Mouse (Mus musculus) kidney, postnatal 0 days (tissue): ENCODE data around the gene Dpf2. TPM values are rescaled to one million over a fixed set of nuclear protein-coding genes. Genes with fewer than 3 reads are reported as not detected.

Experiments
- ATAC-seq: fragments of 200-750 bp; cut with Nextera tagmentation; replicated peaks from 2 replicates; pipeline ENCODE4 v1.8.0; 2017; ENCODE audit warnings: low read depth, moderate number of reproducible peaks, moderate TSS enrichment, moderate library complexity; ENCODE audit not compliant: low FRiP score
- DNase-seq: peaks from one replicate; pipeline ENCODE4 v3.0.0-alpha.2; 2016; ENCODE audit warnings: low spot score
- H3K27ac ChIP-seq: fragments of 300-500 bp; sonication (generic); 2 replicates; pipeline ENCODE4 v1.5.1; 2014; ENCODE audit warnings: mild to moderate bottlenecking
- H3K27me3 ChIP-seq: fragments of 300-500 bp; sonication (generic); 2 replicates; pipeline ENCODE4 v1.6.1; 2014; ENCODE audit warnings: low read length, mixed read lengths; ENCODE audit not compliant: insufficient read depth
- H3K36me3 ChIP-seq: fragments of 300-500 bp; sonication (generic); 2 replicates; pipeline ENCODE4 v1.6.1; 2014; ENCODE audit warnings: low read length, mixed read lengths; ENCODE audit not compliant: insufficient read depth
- H3K4me1 ChIP-seq: fragments of 300-500 bp; sonication (generic); replicated peaks from 2 replicates; pipeline ENCODE4 v1.6.1; 2014; ENCODE audit warnings: antibody characterized with exemption, low read length, mixed read lengths; ENCODE audit not compliant: insufficient read depth
- H3K4me2 ChIP-seq: fragments of 300-500 bp; sonication (generic); 2 replicates; pipeline ENCODE4 v1.6.1; 2014; ENCODE audit warnings: mild to moderate bottlenecking, low read length, moderate library complexity, mixed read lengths
- H3K4me3 ChIP-seq: fragments of 300-500 bp; sonication (generic); replicated peaks from 2 replicates; pipeline ENCODE4 v1.5.1; 2014; ENCODE audit warnings: low read depth, low read length
- H3K9ac ChIP-seq: fragments of 300-500 bp; sonication (generic); 2 replicates; pipeline ENCODE4 v1.6.1; 2014; ENCODE audit warnings: low read depth, low read length
- H3K9me3 ChIP-seq: fragments of 300-500 bp; sonication (generic); replicated peaks from 2 replicates; pipeline ENCODE4 v1.6.1; 2016; ENCODE audit warnings: low read length, inconsistent platforms, mixed read lengths
- CTCF ChIP-seq: IDR thresholded peaks from 2 replicates; pipeline ENCODE4 v1.5.1; 2016; ENCODE audit warnings: antibody characterized with exemption, low read depth, mild to moderate bottlenecking, moderate library complexity
- WGBS: fragments of 180-500 bp; shearing (Covaris S2); extraction: QIAGEN DNeasy Blood & Tissue Kit; methylation state at CpG from one replicate; pipeline ENCODE4 v1.1.7; 2014; 5-methylcytosine and 5-hydroxymethylcytosine counted together
- polyA plus RNA-seq: library from polyadenylated mRNA; unstranded; fragments of >200 nt; fragmentation: Nextera tagmentation; extraction: Ambion mirVana; gene quantifications from 2 replicates; pipeline ENCODE4 v1.2.1, GENCODE M21; 2015

Gene Dpf2
- polyA plus RNA-seq, 1 experiment from 2014 or later = 109 TPM

DNA sequence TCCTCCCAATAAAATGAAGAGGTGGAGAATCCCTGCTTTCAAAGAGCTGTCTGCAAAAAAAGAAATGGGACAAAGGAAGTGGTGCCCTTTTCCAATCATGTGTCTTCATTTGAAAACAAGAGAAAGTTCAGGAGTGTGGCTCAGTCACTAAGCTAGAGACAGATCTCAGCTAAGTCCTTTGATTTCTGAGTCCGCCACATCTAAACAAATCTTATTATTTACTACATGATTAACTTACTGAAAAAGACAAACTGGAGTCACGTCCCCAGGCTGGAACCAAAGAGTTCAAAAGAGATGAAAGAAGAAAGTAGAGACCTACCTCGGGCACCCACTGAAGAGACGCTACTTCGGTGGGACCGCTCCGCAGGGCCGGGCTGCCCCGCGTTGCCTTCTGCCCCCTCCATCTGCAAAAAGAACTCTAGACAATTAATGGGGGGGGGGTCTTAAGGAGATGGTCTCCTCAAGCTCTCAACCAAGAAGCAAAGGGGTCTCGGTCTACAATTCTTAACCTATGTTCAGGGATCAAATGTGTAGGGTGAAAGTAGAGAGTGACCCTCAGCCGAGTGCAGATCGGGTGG is 38.3 kb downstream of the Dpf2 start:
- H3K27ac ChIP-seq = peak overlapping the region; percentile 58; the same call in 1 of the 2 replicates
- H3K4me2 ChIP-seq = peak overlapping the region; percentile 80
- ATAC-seq (no peak), DNase-seq (no peak)
- peaks cover 10% of the 10 kb centered on the region; the same call in 1 of the 2 replicates for H3K36me3 ChIP-seq
- TF ChIP-seq CTCF = no peak
- H3K9ac ChIP-seq = peak overlapping the region; percentile 77
- WGBS = 6% methylated on average over 13 of the region's 13 CpGs
- H3K9me3 ChIP-seq = no peaks in the 10 kb centered on the region
- H3K4me3 ChIP-seq = peak overlapping the region; percentile 72
- H3K27me3 ChIP-seq = no peaks in the 10 kb centered on the region
- peaks cover 33% of the 10 kb centered on the region for H3K4me1 ChIP-seq

GRCm38 (mm10) chr19:5872931-5873556 is 39.8 kb downstream of the Dpf2 start:
- no peaks in the 10 kb centered on the region for H3K27me3 ChIP-seq
- DNase-seq (no peak), ATAC-seq (no peak)
- H3K4me3 ChIP-seq = no peak overlapping the region
- no peak overlapping the region for H3K4me2 ChIP-seq
- peaks cover 33% of the 10 kb centered on the region for H3K4me1 ChIP-seq
- no peaks in the 10 kb centered on the region for H3K9me3 ChIP-seq
- no peak for TF ChIP-seq CTCF
- peak overlapping the region; percentile 77; the same call in 1 of the 2 replicates for H3K9ac ChIP-seq
- WGBS = 83% methylated on average over 19 of the region's 19 CpGs
- peaks cover 17% of the 10 kb centered on the region; the same call in 1 of the 2 replicates for H3K36me3 ChIP-seq
- no peak overlapping the region for H3K27ac ChIP-seq

DNA sequence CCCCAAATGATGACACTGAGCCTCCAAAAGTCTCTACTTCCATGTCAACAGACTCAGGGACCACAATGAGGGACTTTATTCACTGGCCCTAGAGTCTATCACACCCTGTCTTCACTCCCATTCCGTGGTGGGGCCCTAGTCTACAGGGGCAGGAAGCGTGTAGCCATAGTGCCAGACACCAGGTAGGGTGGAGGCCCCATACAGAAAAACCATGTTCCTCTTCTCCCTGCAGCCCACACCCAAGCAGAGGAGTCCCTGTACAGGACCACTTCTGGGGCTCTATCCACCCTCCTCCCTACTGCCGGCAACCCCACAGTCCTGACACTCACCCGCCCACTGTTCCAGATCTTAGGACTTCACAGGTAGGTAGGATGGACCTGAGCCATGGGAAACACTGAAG is 40.3 kb downstream of the Dpf2 start:
- Histone ChIP-seq H3K27me3 (no peaks in the 10 kb centered on the region), H3K4me2 (no peak overlapping the region), H3K9me3 (no peaks in the 10 kb centered on the region), H3K4me1 (peaks cover 29% of the 10 kb centered on the region), H3K27ac (no peak overlapping the region), H3K4me3 (no peak overlapping the region), H3K36me3 (peaks cover 20% of the 10 kb centered on the region; the same call in 1 of the 2 replicates), H3K9ac (no peak overlapping the region)
- TF ChIP-seq CTCF = no peak
- WGBS = 87% methylated on average over 4 of the region's 4 CpGs
- ATAC-seq = no peak
- no peak for DNase-seq

- peak overlapping the region; percentile 81 for H3K27ac ChIP-seq
- peaks cover 23% of the 10 kb centered on the region for H3K4me1 ChIP-seq
- H3K27me3 ChIP-seq = no peaks in the 10 kb centered on the region
- TF ChIP-seq CTCF = no peak
- H3K9me3 ChIP-seq = no peaks in the 10 kb centered on the region
- peak overlapping the region; percentile 32 for H3K4me2 ChIP-seq
- no peak overlapping the region for H3K4me3 ChIP-seq
- H3K36me3 ChIP-seq = peaks cover 27% of the 10 kb centered on the region
- H3K9ac ChIP-seq = 0 out of 2 replicates have a peak overlapping the region, but pooled peaks have one; percentile 46
- ATAC-seq (no peak), DNase-seq (no peak)
- WGBS = 45% methylated on average over 6 of the region's 6 CpGs
These were observed 41.1 kb downstream of the Dpf2 start for GRCm38 (mm10) chr19:5871683-5872082.

- Histone ChIP-seq H3K36me3 (peaks cover 30% of the 10 kb centered on the region), H3K27me3 (no peaks in the 10 kb centered on the region), H3K9ac (peak overlapping the region; percentile 46), H3K9me3 (no peaks in the 10 kb centered on the region), H3K4me1 (peaks cover 23% of the 10 kb centered on the region), H3K4me3 (no peak overlapping the region), H3K27ac (peak overlapping the region; percentile 81), H3K4me2 (peak overlapping the region; percentile 32)
- 7% methylated on average over 7 of the region's 7 CpGs for WGBS
- no peak for TF ChIP-seq CTCF
- peak; percentile 85 for DNase-seq
- ATAC-seq = peak; percentile 41; the same call in 1 of the 2 replicates
These were observed 41.5 kb downstream of the Dpf2 start for GRCm38 (mm10) chr19:5871273-5871672.

DNA sequence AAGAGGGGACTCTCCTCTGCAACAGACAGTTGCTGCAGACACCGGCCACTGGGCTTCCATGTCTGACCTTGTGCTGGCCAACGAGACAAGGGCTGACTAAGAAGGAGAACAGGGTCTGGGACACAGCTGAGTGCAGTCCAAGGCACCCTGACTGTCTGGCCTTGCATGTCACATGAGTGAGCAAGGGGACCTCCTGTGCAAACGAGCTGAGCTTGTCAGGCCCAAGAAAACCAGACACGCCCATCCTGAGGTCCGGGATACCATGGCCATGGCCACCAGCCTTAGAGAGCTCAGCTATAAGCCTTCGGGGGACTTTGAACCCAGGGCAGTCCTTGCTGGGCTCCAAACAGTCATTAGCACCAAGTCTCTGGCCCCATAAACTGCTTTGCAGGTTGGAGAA is 44.7 kb downstream of the Dpf2 start:
- Histone ChIP-seq H3K27ac (no peak overlapping the region), H3K4me1 (peaks cover 10% of the 10 kb centered on the region; the same call in 1 of the 2 replicates), H3K27me3 (no peaks in the 10 kb centered on the region), H3K9ac (no peak overlapping the region), H3K4me2 (no peak overlapping the region), H3K9me3 (no peaks in the 10 kb centered on the region), H3K36me3 (peaks cover 47% of the 10 kb centered on the region), H3K4me3 (no peak overlapping the region)
- TF ChIP-seq CTCF = no peak
- DNase-seq (no peak), ATAC-seq (no peak)
- WGBS = 79% methylated on average over 6 of the region's 6 CpGs
